Mouse (Mus musculus): ENCODE data around the gene Rnasel.

- TF ChIP-seq CTCF (IDR thresholded peaks at IDR 0.05; ENCODE audit: low read depth) (no peak), EP300 (IDR thresholded peaks at IDR 0.05; ENCODE audit: low read depth) (peak; percentile 89)
Measured at GRCm38 (mm10) chr1:153750054-153750453, 828 bp downstream of the Rnasel start.
